Mouse (Mus musculus): ENCODE data around the gene Gm6902. TPM values are rescaled to one million over a fixed set of nuclear protein-coding genes. Genes with fewer than 3 reads are reported as not detected.
"Not testable (repeated sequence)": the region's sequence is repeated elsewhere in the genome, so short reads cannot be mapped to it uniquely, and the experiment has no call there.

Gm6902 gene
- total RNA-seq (2021) = not detected
- long read RNA-seq, experiment 1 = 0 reads
- long read RNA-seq, experiment 2 = 0 reads

GRCm38 (mm10) chr7:23278800-23279199 is at the start of gene Gm6902:
Gm6902 (minus strand) TSS chr7:23278900.
- DNase-seq (ENCODE audit: low spot score in 2 of 2) = not testable (repeated sequence)

DNA sequence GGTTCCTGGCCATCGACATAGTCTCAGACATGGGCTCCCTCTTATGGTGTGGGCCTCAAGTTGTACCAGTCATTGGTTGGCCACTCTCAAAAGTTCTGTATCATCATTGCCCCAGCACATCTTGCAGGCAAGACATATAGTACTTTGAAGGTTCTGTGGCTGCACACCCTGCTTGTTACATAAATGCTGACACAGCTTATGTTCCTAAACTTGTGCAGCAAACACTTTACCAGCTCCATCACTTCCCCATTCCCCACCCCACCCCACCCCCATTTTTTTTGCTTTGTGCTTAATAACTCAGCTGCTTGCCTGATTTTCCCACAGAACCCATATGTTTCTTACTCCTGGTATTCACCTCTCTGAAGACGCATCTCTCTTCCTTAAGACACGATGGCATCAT is 22.2 kb upstream of the Gm6902 start, which contains the start of gene Nlrp4e:
Gene Nlrp4e, plus strand, starts transcription at position 301 of the 400 bp plus-strand sequence.
- not testable (repeated sequence) for DNase-seq (ENCODE audit: low spot score in 2 of 2)

- DNase-seq (ENCODE audit: low spot score in 2 of 2) = not testable (repeated sequence)
These were observed 27.1 kb downstream of the Gm6902 start, which contains the start of gene Vmn1r166 for GRCm38 (mm10) chr7:23251582-23251981. Vmn1r166 (minus strand) TSS chr7:23251682.

Other genes starting within 250 kb of the Gm6902 start
- not detected for gene Vmn1r163, start 223.4 kb downstream of the Gm6902 start, total RNA-seq (2021)
- not detected for gene Gm8720, start 211.4 kb downstream of the Gm6902 start, total RNA-seq (2021)
- gene Gm10662, start 134.4 kb downstream of the Gm6902 start, total RNA-seq (2021) = not detected
- gene Vmn1r165, start 61.6 kb downstream of the Gm6902 start, total RNA-seq (2021) = not detected
- not detected for gene Vmn1r166, start 27.2 kb downstream of the Gm6902 start, total RNA-seq (2021)
- gene Nlrp4e, start 22.3 kb upstream of the Gm6902 start, total RNA-seq (2021) = not detected
- under 1 TPM; 0.14 to 0.47 TPM for gene Nlrp5, start 107.0 kb upstream of the Gm6902 start, total RNA-seq (2021)
- not detected for gene Vmn1r167, start 228.3 kb upstream of the Gm6902 start, total RNA-seq (2021)